18 mouse cellular contexts compared by ENCODE assay signal in genomic region chr8:90656436-90657090, GRCm38 (mm10).
DNase-seq lines count a peak whose midpoint lies in the region; ATAC-seq and TF ChIP-seq lines count a peak whose summit lies in the region.
"Had no signal": no experiment of that assay in that cellular context is flagged by ENCODE, and none has a peak within 500 bp of the region (broad histone marks: within the 10 kb centered on the region; RNA-seq: fewer than 3 reads in every experiment).

No protein-coding gene starts in this region.

- H3K27ac ChIP-seq in heart, embryonic 15.5 days = peak overlapping the region; percentile 68
- no peak overlapping the region for H3K27ac ChIP-seq in heart, embryonic 12.5 days (ENCODE audit: poor library complexity, severe bottlenecking)
- peak overlapping the region; percentile 72 for H3K27ac ChIP-seq in forebrain, embryonic 16.5 days (ENCODE audit: low read length)
- H3K27ac ChIP-seq in midbrain, embryonic 15.5 days = peak overlapping the region; percentile 74; the same call in 1 of the 2 replicates
- H3K27ac ChIP-seq: liver, embryonic 15.5 days had no signal

- DNase-seq in brain, embryonic 14.5 days (ENCODE audit: low read depth) = peak; percentile 81
- no peak for DNase-seq in cerebellum, postnatal 25 days
- DNase-seq in T-cell, adult 2 months (ENCODE audit: low spot score) = no peak
- DNase-seq: gastrocnemius, postnatal 36 days; kidney, adult 8-10 months; kidney, postnatal 36 days; spleen, adult 18-20 months; thymus, adult 18-20 months had no signal

- 77% methylated on average over 5 of the region's 5 CpGs for WGBS in heart, embryonic 15.5 days
- 84% methylated on average over 5 of the region's 5 CpGs for WGBS in heart, embryonic 12.5 days
- 16% methylated on average over 5 of the region's 5 CpGs for WGBS in forebrain, embryonic 16.5 days
- WGBS in midbrain, embryonic 15.5 days = 36% methylated on average over 5 of the region's 5 CpGs

- no peaks in the 10 kb centered on the region for H3K9me3 ChIP-seq in heart, embryonic 15.5 days (replicated peaks)
- H3K9me3 ChIP-seq in heart, embryonic 12.5 days (replicated peaks) = no peaks in the 10 kb centered on the region
- no peaks in the 10 kb centered on the region for H3K9me3 ChIP-seq in forebrain, embryonic 16.5 days (ENCODE audit: control insufficient read depth, low read length)
- no peaks in the 10 kb centered on the region for H3K9me3 ChIP-seq in midbrain, embryonic 15.5 days
- H3K9me3 ChIP-seq: liver, embryonic 15.5 days had no signal

- no peak for ATAC-seq in heart, embryonic 15.5 days (replicated peaks; ENCODE audit: insufficient number of reproducible peaks, insufficient read depth, low FRiP score, low read depth)
- ATAC-seq in heart, embryonic 12.5 days (ENCODE audit: insufficient number of reproducible peaks, low FRiP score) = no peak
- ATAC-seq in forebrain, embryonic 16.5 days = peak; percentile 18; the same call in 1 of the 2 replicates
- ATAC-seq in midbrain, embryonic 15.5 days (replicated peaks) = no peak
- ATAC-seq: CD4-positive, CD25-positive, alpha-beta regulatory T cell, adult 4 months; lung, postnatal 0 days had no signal

- H3K27me3 ChIP-seq in heart, embryonic 15.5 days = no peaks in the 10 kb centered on the region
- no peaks in the 10 kb centered on the region for H3K27me3 ChIP-seq in heart, embryonic 12.5 days (replicated peaks)
- H3K27me3 ChIP-seq in forebrain, embryonic 16.5 days (replicated peaks; ENCODE audit: control insufficient read depth, insufficient read depth, low read length) = no peaks in the 10 kb centered on the region
- H3K27me3 ChIP-seq in midbrain, embryonic 15.5 days (replicated peaks) = no peaks in the 10 kb centered on the region
- H3K27me3 ChIP-seq: liver, embryonic 15.5 days; megakaryocyte, embryonic 14.5 days had no signal

- no peaks in the 10 kb centered on the region for H3K36me3 ChIP-seq in heart, embryonic 15.5 days
- no peaks in the 10 kb centered on the region for H3K36me3 ChIP-seq in heart, embryonic 12.5 days
- no peaks in the 10 kb centered on the region for H3K36me3 ChIP-seq in forebrain, embryonic 16.5 days (ENCODE audit: control insufficient read depth, insufficient read depth)
- H3K36me3 ChIP-seq in midbrain, embryonic 15.5 days (replicated peaks) = no peaks in the 10 kb centered on the region
- H3K36me3 ChIP-seq: G1E; liver, embryonic 15.5 days had no signal

- no peak overlapping the region for H3K4me3 ChIP-seq in heart, embryonic 15.5 days
- H3K4me3 ChIP-seq in heart, embryonic 12.5 days = no peak overlapping the region
- H3K4me3 ChIP-seq in forebrain, embryonic 16.5 days (replicated peaks; ENCODE audit: low read length) = no peak overlapping the region
- H3K4me3 ChIP-seq in midbrain, embryonic 15.5 days = no peak overlapping the region
- H3K4me3 ChIP-seq: erythroblast, embryonic 14.5 days; liver, embryonic 15.5 days; megakaryocyte, embryonic 14.5 days had no signal

- H3K4me2 ChIP-seq in heart, embryonic 15.5 days = no peak overlapping the region
- no peak overlapping the region for H3K4me2 ChIP-seq in heart, embryonic 12.5 days
- H3K4me2 ChIP-seq in forebrain, embryonic 16.5 days (ENCODE audit: low read length) = peak overlapping the region; percentile 45
- H3K4me2 ChIP-seq in midbrain, embryonic 15.5 days = peak overlapping the region; percentile 38; the same call in 1 of the 2 replicates
- H3K4me2 ChIP-seq: liver, embryonic 15.5 days had no signal

- TF ChIP-seq CTCF in brain, embryonic 14.5 days (IDR thresholded peaks at IDR 0.05; ENCODE audit: borderline replicate concordance, extremely low read depth, insufficient read depth, insufficient read length) = no peak

- H3K9ac ChIP-seq in heart, embryonic 15.5 days = no peak overlapping the region
- H3K9ac ChIP-seq in heart, embryonic 12.5 days = no peak overlapping the region
- H3K9ac ChIP-seq in forebrain, embryonic 16.5 days (replicated peaks; ENCODE audit: low read depth, low read length) = no peak overlapping the region
- no peak overlapping the region for H3K9ac ChIP-seq in midbrain, embryonic 15.5 days
- H3K9ac ChIP-seq: liver, embryonic 15.5 days had no signal

- no peak for TF ChIP-seq POLR2A in brain, embryonic 14.5 days (IDR thresholded peaks at IDR 0.05; ENCODE audit: borderline replicate concordance, extremely low read depth, insufficient read depth, insufficient read length, poor library complexity, severe bottlenecking)

- peaks cover 10% of the 10 kb centered on the region for H3K4me1 ChIP-seq in heart, embryonic 15.5 days (replicated peaks)
- 0 out of 2 replicates have a peak, but pooled peaks cover 3% of the 10 kb centered on the region for H3K4me1 ChIP-seq in heart, embryonic 12.5 days (replicated peaks)
- H3K4me1 ChIP-seq in forebrain, embryonic 16.5 days (replicated peaks; ENCODE audit: control insufficient read depth, insufficient read depth, low read length) = peaks cover 27% of the 10 kb centered on the region
- peaks cover 24% of the 10 kb centered on the region for H3K4me1 ChIP-seq in midbrain, embryonic 15.5 days
- H3K4me1 ChIP-seq: liver, embryonic 15.5 days; megakaryocyte, embryonic 14.5 days had no signal

Comparison
In these comparisons a context has a peak if more than half of its experiments do, and no peak if none do; other contexts are left out.
1. H3K4me2 ChIP-seq: peak in forebrain, embryonic 16.5 days (single experiment) and midbrain, embryonic 15.5 days (single experiment); none in heart, embryonic 15.5 days (single experiment) and heart, embryonic 12.5 days (single experiment).